Mouse (Mus musculus) ES-E14 (cell line): ENCODE results near the gene Dstyk.

Source experiments
- CHD2 ChIP-seq: IDR thresholded peaks from 2 replicates; pipeline ENCODE4 v1.6.1; 2014; ENCODE audit warnings: mild to moderate bottlenecking, low read depth, low read length, inconsistent platforms
- HCFC1 ChIP-seq: IDR thresholded peaks from 2 replicates; pipeline ENCODE4 v1.6.1; 2012; ENCODE audit warnings: low read length, inconsistent platforms, borderline replicate concordance; ENCODE audit not compliant: insufficient read depth
- ZNF384 ChIP-seq: IDR thresholded peaks from 2 replicates; pipeline ENCODE4 v1.6.1; 2012; ENCODE audit warnings: low read depth, low read length, inconsistent platforms

GRCm38 (mm10) chr1:132420662-132421061 lies 3.3 kb downstream of the Dstyk start:
- TF ChIP-seq ZNF384 = no peak
- TF ChIP-seq HCFC1 = no peak
- no peak for TF ChIP-seq CHD2
